Mouse (Mus musculus) cerebellum, postnatal 36 days (tissue): ENCODE measurements around the gene Fam118a.
"Not testable (repeated sequence)": the region's sequence is repeated elsewhere in the genome, so short reads cannot be mapped to it uniquely, and the experiment has no call there.

Experiments
- DNase-seq, 2 experiments: peaks; one replicate each; pipeline ENCODE4 v3.0.0; 2021 to 2022; ENCODE audit warnings: mixed read lengths in 2 of 2

The Fam118a gene

GRCm38 (mm10) chr15:85028648-85029047 lies at the start of gene Fam118a:
TSS of gene Fam118a (plus strand) at chr15:85028948.
- not testable (repeated sequence) for DNase-seq

GRCm38 (mm10) chr15:84981609-84982313 lies 47.0 kb upstream of the Fam118a start:
- DNase-seq = peak in 1 of 2 experiments; percentile 21

GRCm38 (mm10) chr15:84982888-84983287 lies 45.9 kb upstream of the Fam118a start:
- no peak for DNase-seq

GRCm38 (mm10) chr15:84983721-84984120 lies 45.0 kb upstream of the Fam118a start:
- no peak for DNase-seq

- no peak for DNase-seq
Measured at GRCm38 (mm10) chr15:84985516-84986160, 43.1 kb upstream of the Fam118a start.

- peak in 1 of 2 experiments; percentile 21 for DNase-seq
Measured at GRCm38 (mm10) chr15:84986171-84987019, 42.4 kb upstream of the Fam118a start.

- peak; percentile 55 to 59 for DNase-seq
Measured at GRCm38 (mm10) chr15:84987020-84987815, 41.5 kb upstream of the Fam118a start.

- peak; percentile 71 to 83 for DNase-seq
Measured at GRCm38 (mm10) chr15:84987874-84988825, 40.6 kb upstream of the Fam118a start, which contains the start of gene 5031439G07Rik. TSS of gene 5031439G07Rik (minus strand) at chr15:84988551.

- no peak for DNase-seq
Measured at GRCm38 (mm10) chr15:84989098-84989497, 39.6 kb upstream of the Fam118a start.

- DNase-seq = no peak
Measured at GRCm38 (mm10) chr15:84989771-84990170, 39.0 kb upstream of the Fam118a start.

- no peak for DNase-seq
Measured at GRCm38 (mm10) chr15:84994498-84994897, 34.2 kb upstream of the Fam118a start.

GRCm38 (mm10) chr15:84995041-84995440 lies 33.7 kb upstream of the Fam118a start:
- no peak for DNase-seq

GRCm38 (mm10) chr15:84995967-84996366 lies 32.8 kb upstream of the Fam118a start:
- DNase-seq = peak; percentile 38 to 55

- DNase-seq = no peak
Measured at GRCm38 (mm10) chr15:84997768-84998454, 30.8 kb upstream of the Fam118a start.

- DNase-seq = no peak
Measured at GRCm38 (mm10) chr15:84999911-85000310, 28.8 kb upstream of the Fam118a start.

- peak; percentile 81 to 84 for DNase-seq
Measured at GRCm38 (mm10) chr15:85000984-85001982, 27.5 kb upstream of the Fam118a start.

GRCm38 (mm10) chr15:85009666-85010065 lies 19.1 kb upstream of the Fam118a start:
- no peak for DNase-seq

GRCm38 (mm10) chr15:85011895-85012661 lies 16.7 kb upstream of the Fam118a start:
- no peak for DNase-seq
